Mouse (Mus musculus) layer of hippocampus, adult 2 months (tissue): ENCODE data around the gene Igfbp2. TPM values are rescaled to one million over a fixed set of nuclear protein-coding genes. Genes with fewer than 3 reads are reported as not detected.

Source experiments
- DNase-seq, 2 experiments: peaks; one replicate each; pipeline ENCODE4 v3.0.0; 2022; ENCODE audit warnings: low spot score in 2 of 2
- H3K27ac ChIP-seq: fragments of 200-600 bp; 2 replicates; pipeline ENCODE4 v1.8.1; 2022
- H3K4me3 ChIP-seq: fragments of 200-600 bp; 2 replicates; pipeline ENCODE4 v1.8.1; 2022; ENCODE audit warnings: mild to moderate bottlenecking
- CTCF ChIP-seq: fragments of 200-600 bp; conservative IDR thresholded peaks from 2 replicates; pipeline ENCODE4 v1.8.1; 2022; ENCODE audit warnings: antibody characterized with exemption, mild to moderate bottlenecking, moderate library complexity
- total RNA-seq, 2 experiments: library from RNA; stranded (reverse); gene quantifications; 2 replicates each; pipeline ENCODE4 v1.2.3; 2021

The Igfbp2 gene
- total RNA-seq, 2 experiments from 2014 or later = 43.6 to 44.2 TPM

DNA sequence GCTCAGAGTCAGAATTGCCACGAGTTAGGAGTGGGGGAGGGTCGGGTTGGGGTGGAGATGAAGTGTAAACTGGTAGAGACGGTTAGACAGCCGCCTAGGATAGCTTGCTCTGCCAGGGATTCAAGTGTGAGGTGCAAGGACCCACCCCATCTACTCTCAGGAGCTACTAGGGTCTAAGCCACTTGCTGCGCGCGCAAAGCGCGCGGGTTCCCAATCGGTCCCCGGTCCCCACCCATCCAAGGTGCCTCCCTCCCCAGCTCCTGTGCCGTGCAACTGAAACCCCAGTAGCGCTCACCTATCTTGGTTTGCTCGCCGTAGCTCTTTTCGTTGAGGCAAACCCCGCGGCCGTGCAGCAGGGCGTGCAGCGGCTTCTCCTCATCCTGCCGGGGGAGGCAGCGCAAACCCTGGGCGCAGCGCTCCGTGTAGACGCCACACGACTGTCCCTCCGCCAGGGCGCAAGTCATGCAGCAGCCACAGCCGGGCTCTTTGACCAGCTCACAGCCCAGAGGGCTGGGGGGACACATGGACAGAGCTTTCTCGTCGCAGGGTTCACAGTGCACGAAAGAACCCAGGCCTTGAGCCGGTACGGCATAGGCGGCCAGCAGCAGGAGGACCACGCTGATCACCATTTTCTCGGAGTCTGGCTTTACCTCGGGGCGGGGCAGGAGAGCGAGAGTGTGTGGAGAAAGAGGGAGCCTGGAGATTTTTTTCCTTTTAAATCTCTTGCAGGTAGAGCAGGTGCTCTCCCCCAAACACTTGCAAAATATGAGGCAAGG, 49.4 kb downstream of the Igfbp2 start:
- Histone ChIP-seq H3K4me3 (peak overlapping the region; percentile 68), H3K27ac (peak overlapping the region; percentile 95)
- peak; percentile 24; the same call in 1 of the 2 replicates for TF ChIP-seq CTCF
- DNase-seq = peak in 1 of 2 experiments; percentile 60

GRCm38 (mm10) chr1:72874287-72875211, 50.2 kb downstream of the Igfbp2 start, which contains the start of gene Igfbp5:
Gene Igfbp5 (minus strand): TSS chr1:72874884.
- TF ChIP-seq CTCF = no peak
- H3K27ac ChIP-seq = peak within 1 kb of the TSS; percentile 95
- peak within 1 kb of the TSS; percentile 68 for H3K4me3 ChIP-seq
- peak in 1 of 2 experiments; percentile 63 for DNase-seq

DNA sequence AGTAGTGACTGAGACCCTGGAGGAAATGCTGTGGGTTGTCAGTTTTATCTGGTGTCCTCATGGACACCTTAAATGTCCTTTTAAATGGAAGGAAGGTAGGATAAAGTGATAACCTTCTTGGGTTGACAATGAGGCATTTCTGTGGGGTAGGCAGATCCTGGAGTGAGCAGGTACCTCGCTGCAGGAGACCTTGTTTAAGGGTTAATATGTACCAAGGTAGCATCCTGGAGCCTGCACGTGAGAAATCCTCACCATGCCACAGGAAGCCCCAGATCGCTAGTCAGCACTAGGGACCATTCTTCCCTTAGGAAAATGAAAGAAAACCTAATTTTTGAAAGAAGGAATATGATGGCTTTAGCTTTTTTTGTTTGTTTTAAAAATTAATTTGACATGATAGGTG, 51.4 kb downstream of the Igfbp2 start:
- Histone ChIP-seq H3K4me3 (no peak overlapping the region), H3K27ac (peak overlapping the region; percentile 29; the same call in 1 of the 2 replicates)
- TF ChIP-seq CTCF = no peak
- no peak for DNase-seq

- Histone ChIP-seq H3K27ac (peak overlapping the region; percentile 29), H3K4me3 (no peak overlapping the region)
- peak in 1 of 2 experiments; percentile 50 for DNase-seq
- peak; percentile 86 for TF ChIP-seq CTCF
Measured at GRCm38 (mm10) chr1:72876111-72876510, 51.8 kb downstream of the Igfbp2 start.

DNA sequence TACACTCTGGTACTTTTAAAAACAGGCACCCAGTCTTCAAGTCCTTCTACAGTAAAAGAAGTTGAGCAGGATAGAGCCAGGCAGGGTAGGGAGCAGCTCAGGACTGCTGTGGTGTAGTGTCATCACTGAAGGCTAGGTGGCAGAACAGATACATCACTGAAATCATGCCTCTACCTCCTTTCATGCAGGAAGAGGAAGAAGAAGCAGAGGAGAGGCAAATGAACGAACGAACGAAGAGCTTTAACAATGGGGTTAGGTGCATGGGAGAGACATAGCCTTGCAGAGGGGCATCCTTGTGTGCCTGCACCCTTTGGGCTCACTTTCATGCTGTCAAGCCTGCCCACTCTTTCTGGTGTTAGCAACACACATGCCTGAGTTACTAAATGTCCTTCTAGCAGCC, 53.6 kb downstream of the Igfbp2 start:
- DNase-seq = peak in 1 of 2 experiments; percentile 56
- Histone ChIP-seq H3K4me3 (no peak overlapping the region), H3K27ac (0 out of 2 replicates have a peak overlapping the region, but pooled peaks have one; percentile 39)
- peak; percentile 94 for TF ChIP-seq CTCF

DNA sequence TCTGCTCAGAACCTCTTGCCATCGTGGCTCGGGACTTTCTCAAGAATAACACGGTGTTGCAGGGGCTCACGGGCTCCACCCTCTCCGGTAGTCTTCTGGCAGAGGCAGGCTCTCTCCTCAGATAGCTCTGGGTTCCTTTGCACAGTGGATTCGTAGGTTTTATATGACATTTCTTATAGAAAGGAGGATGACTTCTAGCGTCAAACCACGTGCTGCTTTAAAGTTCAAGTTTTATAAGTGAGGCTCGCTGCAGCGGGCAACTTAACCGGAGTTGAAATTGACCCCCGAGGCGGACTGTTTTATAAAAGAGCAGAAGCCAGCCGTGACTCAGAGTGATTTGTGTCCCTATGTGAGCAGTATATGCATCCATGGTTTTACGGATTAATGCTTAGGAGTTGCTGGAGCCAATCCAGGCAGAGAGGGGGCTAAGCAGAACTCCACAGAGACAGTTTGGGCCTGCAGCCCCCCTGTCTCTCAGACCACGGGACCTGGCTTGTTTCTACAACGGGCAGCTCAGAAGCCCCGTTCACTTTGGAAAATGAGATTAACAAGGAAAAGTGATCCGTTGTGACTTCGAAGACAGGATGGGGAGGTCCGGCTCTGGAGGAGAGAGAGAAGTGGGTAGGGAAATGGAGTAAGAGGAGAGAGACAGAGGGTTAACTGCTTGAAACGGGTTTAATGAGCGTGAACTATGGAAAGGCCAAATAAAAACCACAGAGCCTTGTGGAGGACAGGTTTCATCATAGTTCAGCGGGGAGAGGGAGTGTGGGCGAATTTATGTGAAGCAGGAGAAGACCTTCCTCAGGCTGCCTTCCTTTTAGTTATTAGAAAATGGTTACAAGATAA, 54.4 kb downstream of the Igfbp2 start:
- Histone ChIP-seq H3K27ac (no peak overlapping the region), H3K4me3 (no peak overlapping the region)
- no peak for TF ChIP-seq CTCF
- DNase-seq = no peak

DNA sequence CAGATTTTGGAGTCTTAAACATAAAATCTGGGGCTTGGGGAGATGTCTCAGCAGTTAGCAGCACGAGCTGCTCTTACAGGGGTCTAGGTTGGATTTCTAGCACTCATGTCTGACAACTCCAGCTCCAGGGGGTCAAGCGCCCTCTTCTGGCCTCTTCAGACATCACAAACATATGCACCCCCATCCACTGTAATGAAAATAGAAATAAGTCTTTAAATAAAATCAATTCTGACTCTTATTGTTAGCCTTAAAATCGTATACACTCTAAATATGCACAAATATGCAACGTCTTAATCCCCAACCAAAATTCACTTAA, 55.0 kb downstream of the Igfbp2 start:
- TF ChIP-seq CTCF = peak; percentile 68
- Histone ChIP-seq H3K27ac (no peak overlapping the region), H3K4me3 (no peak overlapping the region)
- DNase-seq = no peak

- DNase-seq = no peak
- no peak for TF ChIP-seq CTCF
- H3K4me3 ChIP-seq = no peak overlapping the region
- no peak overlapping the region for H3K27ac ChIP-seq
Measured at GRCm38 (mm10) chr1:72885111-72885818, 61.0 kb downstream of the Igfbp2 start.

DNA sequence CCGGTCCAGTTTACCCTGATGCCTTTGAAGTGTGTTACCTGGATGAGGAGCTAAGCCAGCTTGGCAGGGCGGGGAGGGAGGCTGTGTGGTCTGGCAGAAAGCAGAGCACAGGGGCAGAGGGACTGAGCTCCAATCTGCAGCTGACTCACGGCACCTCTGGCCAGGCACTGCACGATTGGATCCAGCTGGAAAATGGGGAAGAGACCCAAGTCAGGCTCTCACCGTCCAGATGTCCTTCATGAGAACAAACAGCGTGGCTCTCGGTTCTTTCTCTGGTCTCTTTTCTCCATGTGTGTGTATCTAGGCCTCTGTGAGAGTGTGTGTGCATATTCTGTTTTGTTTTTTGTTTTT, 61.5 kb downstream of the Igfbp2 start:
- TF ChIP-seq CTCF = no peak
- H3K4me3 ChIP-seq = no peak overlapping the region
- DNase-seq = no peak
- no peak overlapping the region for H3K27ac ChIP-seq

- no peak for DNase-seq
- H3K27ac ChIP-seq = no peak overlapping the region
- TF ChIP-seq CTCF = no peak
- no peak overlapping the region for H3K4me3 ChIP-seq
Measured at GRCm38 (mm10) chr1:72887910-72888309, 63.6 kb downstream of the Igfbp2 start.

DNA sequence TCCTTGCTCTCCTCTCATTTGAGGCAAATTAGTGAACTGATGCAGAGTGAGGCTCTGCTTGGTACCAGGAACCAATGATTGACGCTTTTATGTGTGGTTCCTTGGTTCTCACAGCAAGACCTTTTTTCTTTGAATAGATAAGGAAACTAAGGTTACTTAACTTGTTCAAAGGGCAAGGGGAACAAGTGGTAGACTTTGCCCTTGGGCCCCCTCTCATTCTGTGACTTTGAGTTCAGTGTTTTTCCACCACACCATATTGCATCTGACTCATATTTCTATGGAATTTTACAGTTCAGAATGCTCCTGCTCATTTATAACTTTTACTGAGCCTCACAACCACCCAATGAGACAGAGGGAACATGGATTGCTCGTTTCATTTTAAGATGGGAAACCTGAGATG, 71.5 kb downstream of the Igfbp2 start:
- H3K4me3 ChIP-seq = no peak overlapping the region
- no peak for DNase-seq
- H3K27ac ChIP-seq = no peak overlapping the region
- no peak for TF ChIP-seq CTCF

Other genes with a start within 250 kb of the Igfbp2 start
- gene Smarcal1, start 241.3 kb upstream of the Igfbp2 start, total RNA-seq = 10 to 100 TPM; 64.8 to 66.4 TPM
- not detected for gene Ankar, start 123.9 kb upstream of the Igfbp2 start, total RNA-seq
- 100 to 1,000 TPM; 580 to 592 TPM for gene Rpl37a, start 113.2 kb upstream of the Igfbp2 start, total RNA-seq
- gene Igfbp5, start 50.4 kb downstream of the Igfbp2 start, total RNA-seq = 10 to 100 TPM; 72.5 to 79.3 TPM
- not detected for gene Tnp1, start 191.4 kb downstream of the Igfbp2 start, total RNA-seq